Mouse (Mus musculus): ENCODE results near the gene Has1. TPM values are rescaled to one million over a fixed set of nuclear protein-coding genes. Genes with fewer than 3 reads are reported as not detected.

Has1 gene
- 0.16 TPM in 1 of 2 replicates, not detected in the other for polyA plus RNA-seq (2012; ENCODE audit: low replicate concordance)

DNA sequence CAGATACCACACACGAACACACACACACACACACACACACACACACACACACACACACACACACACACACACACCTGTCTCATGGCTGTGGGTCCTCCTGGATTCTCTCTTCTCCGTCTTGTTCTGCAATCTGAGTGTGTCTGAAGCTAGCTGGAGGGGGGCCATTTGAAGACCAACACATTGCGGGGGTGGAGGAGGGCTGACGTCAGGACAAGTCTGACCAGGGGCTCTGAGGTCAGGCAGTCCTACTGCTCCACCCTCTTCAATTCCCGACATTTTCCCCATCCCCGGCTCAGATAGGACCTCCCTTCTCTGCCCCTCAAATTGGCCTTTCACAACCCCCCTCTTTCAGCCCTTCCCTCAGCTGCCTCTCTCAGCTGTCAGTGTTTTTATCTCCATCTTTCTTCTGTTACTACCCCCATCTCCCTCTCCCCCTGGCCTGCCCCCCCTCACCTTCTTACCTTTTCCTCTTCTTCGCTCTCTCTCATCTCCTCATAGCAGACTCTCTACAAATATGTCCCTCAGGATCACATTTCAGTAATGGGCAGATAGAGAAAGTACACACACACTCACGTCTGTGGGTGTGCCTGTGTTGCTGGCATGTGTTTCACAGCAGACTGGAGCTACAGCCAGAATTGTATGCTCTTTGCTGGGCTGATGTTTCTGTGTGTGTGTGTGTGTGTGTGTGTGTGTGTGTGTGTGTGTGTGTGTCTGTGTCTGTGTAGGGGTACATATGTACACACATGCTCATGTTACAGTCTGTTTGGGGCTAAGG lies at the start of gene Has1:
TSS of gene Has1 (minus strand) at position 142 of the 775 bp plus-strand sequence.

DNA sequence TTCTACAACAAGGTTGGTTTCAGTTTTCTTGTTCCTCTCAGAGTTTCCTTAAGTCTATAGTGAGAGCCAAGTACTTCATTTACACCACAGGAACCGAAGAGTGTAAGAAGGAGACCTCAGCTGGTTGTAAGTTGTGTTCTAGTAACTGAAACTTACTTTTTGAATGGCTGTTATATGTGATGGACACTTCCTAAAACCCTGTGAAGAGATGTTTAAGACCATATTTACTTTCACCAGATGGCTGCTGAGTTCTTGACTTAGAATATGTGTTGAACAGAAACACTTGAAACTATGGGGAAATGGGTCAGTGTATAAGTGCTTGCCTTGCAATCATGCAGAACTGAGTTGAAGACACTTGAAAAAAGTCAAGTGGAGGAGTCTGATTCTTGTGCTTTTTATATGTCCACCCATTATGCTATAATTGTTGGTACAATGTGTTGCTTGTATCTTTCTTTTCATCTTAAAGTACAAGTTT lies 32.8 kb upstream of the Has1 start, which contains the start of the genes Fpr2 and Fpr3:
TSS of gene Fpr2 (plus strand) at position 51 of the 475 bp plus-strand sequence.
TSS of gene Fpr3 (plus strand) at position 79 of the 475 bp plus-strand sequence.

DNA sequence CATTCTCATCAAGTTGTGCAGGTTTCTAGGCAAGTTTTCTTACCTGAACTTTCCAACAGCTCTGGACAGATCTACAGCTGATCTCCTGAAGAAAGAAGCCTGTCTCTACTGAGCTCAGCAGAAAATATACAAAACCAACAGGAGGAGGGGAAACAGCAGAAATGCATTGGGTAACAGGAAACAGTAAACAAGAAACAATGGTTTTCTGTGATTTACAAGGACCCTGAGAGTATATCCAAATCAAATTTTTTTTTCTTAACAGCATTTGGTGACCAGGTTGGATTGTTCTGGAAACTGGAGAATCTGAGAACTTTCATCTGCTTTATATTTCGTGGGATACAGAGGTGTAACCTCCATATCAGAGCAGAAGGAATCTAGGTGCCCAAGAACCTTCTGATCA lies 28.8 kb upstream of the Has1 start, which contains the start of gene Fpr1:
TSS of gene Fpr1 (minus strand) at position 101 of the 400 bp plus-strand sequence.

GRCm38 (mm10) chr17:17826751-17827657 lies 28.0 kb downstream of the Has1 start, which contains the start of gene Spaca6:
TSS of gene Spaca6 (plus strand) at chr17:17827158.

Other genes starting within 250 kb of the Has1 start
- 12.3 and 19.7 TPM in 2 replicates for gene Lnpep, start 230.2 kb downstream of the Has1 start, polyA plus RNA-seq (2012; ENCODE audit: low replicate concordance)
- not detected in 2 replicates for gene Vmn2r90, start 151.5 kb downstream of the Has1 start, polyA plus RNA-seq (2012; ENCODE audit: low replicate concordance)
- gene Spaca6, start 28.0 kb downstream of the Has1 start, polyA plus RNA-seq (2012; ENCODE audit: low replicate concordance), result 5.2 and 5.9 TPM in 2 replicates
- gene Fpr1, start 28.7 kb upstream of the Has1 start, polyA plus RNA-seq (2012; ENCODE audit: low replicate concordance), result 0.40 and 1.2 TPM in 2 replicates
- gene Fpr2, start 32.6 kb upstream of the Has1 start, polyA plus RNA-seq (2012; ENCODE audit: low replicate concordance), result 0.73 and 2.2 TPM in 2 replicates
- gene Fpr3, start 32.6 kb upstream of the Has1 start, polyA plus RNA-seq (2012; ENCODE audit: low replicate concordance), result not detected in 2 replicates
- gene Fpr-rs4, start 166.5 kb upstream of the Has1 start, polyA plus RNA-seq (2012; ENCODE audit: low replicate concordance), result not detected in 2 replicates
- gene Vmn2r124, start 194.2 kb upstream of the Has1 start, polyA plus RNA-seq (2012; ENCODE audit: low replicate concordance), result not detected in 2 replicates
- gene Vmn2r91, start 229.8 kb upstream of the Has1 start, polyA plus RNA-seq (2012; ENCODE audit: low replicate concordance), result not detected in 2 replicates

Data from hematopoietic multipotent progenitor cell, adult 10-12 weeks (in vitro differentiated cells).